Mouse (Mus musculus) megakaryocyte-erythroid progenitor cell, adult 5-6 weeks (primary cell): ENCODE results near the gene Kif5a. TPM values are rescaled to one million over a fixed set of nuclear protein-coding genes. Genes with fewer than 3 reads are reported as not detected.
"Not testable (repeated sequence)": the region's sequence is repeated elsewhere in the genome, so short reads cannot be mapped to it uniquely, and the experiment has no call there.

Source experiments
- ATAC-seq: replicated peaks from 2 replicates; pipeline ENCODE4 v1.8.0; 2016; ENCODE audit warnings: mild to moderate bottlenecking, inconsistent platforms; ENCODE audit not compliant: severe bottlenecking, poor library complexity, low FRiP score, low TSS enrichment
- total RNA-seq, 2 experiments: library from RNA; stranded (forward) in 1 of 2; stranded (reverse) in 1 of 2; fragments of 200-1000, 215-1000 nt in 1 of 2; fragments of >200 nt in 1 of 2; fragmentation: Nextera tagmentation in 1 of 2; gene quantifications; 2 replicates each; pipeline ENCODE4 v1.2.3; 2014 to 2017

Kif5a gene
- total RNA-seq, 2 experiments from 2014 or later: 0.14 TPM; not detected in 1

DNA sequence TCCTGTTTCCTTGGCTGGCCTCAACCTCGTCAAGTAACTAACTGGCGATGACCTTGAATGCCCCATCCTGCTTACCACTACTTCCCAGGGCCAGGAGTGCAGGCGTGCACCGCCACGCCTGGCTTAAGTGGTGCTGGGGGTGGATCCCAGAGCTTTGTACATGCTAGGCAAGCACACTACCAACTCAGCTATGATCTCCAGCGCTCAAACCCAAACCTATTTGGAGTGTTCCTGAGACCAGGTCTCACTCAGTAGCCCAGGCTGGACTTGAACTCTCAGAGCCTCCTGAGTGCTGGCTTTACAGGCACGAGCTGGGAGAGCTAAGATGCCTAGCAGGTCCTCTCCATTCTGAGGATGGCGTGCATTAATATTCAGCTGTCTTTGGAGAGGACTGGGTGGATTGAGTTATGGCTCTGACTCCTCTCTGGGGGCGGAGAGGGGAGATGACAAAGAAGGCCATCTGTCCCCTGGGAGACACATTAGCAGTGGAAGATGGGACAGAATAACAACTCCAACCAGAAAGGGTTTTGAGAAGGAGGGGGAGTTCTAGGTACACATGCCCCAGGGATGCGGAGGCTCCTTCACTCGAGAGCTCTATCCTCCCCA is 65.5 kb downstream of the Kif5a start:
- no peak for ATAC-seq

DNA sequence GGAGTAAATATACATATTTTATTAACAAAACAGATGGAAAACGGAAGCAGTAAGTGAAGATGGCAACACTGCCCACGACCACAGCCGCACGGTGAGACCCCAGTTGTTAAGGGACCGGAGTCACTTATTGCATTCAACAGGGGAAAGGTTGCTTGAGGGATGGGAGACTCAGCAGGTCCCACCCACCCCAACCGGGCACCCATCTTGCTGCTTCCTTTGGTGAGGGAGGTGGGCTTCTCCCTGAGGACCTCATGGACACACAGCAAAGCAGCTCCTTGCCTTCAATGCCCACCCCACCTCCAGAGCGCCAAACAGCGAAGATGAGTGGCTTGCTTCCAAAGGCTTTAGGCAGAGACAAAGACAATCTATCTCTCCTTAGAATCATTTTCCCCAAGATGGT is 66.0 kb downstream of the Kif5a start:
- ATAC-seq: no peak

DNA sequence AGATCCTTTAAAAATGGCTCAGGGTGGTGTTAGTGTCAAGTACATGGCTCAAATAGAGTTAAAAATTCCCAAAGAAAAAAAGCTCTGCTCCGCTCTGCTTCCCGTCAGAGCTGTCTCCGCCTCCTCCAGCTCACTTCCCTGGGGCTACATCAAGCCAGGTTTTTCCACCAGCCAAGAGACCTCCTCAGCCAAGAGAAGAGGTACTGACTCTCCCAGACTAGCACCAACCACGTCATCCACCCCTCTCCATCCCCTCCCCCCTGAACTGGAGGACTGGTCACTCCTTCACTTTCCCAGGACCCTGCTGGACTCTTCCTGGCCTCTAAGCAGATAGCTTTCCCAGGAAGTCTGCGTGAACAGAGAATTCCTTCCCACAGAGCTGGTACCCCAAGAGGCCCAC is 66.8 kb downstream of the Kif5a start:
- no peak for ATAC-seq

DNA sequence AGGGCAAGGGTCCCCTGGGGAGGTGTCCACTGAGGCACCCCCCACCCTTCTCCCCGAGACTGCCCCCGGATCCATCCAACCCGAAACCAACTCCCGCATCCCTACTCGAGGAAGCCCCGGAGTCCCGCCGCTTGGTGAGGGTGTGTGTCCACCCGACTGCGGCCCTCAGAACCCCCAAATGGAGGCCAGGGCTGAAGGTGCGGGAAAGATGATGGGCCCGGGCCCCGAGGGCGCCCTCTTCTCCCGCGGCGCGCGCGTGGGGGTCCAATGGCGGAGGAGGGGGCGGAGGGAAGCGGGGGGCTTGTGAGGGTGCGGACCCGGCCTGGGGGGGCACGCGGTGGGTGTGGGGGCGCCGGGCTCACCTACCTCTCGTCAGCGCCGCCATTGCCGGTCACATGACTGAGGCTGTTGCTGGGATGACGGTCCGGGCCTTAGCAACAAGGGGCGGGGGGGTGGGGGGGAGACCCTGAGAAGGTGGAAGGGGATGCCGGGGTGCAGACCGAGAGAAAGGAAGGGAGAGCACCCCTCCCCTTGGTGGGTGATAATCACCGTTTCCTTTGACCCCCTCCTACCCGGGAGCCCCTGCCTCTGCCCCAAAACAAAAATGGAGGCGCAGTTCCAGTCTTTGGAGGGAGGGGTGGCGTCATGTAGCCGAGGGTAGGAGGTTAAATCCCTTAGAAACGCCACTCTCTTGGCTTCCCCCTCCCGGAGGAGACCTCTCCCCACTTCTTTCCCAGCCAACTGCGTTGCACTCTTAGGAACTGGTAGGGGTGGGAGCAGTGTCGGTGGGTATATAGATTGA is 67.6 kb downstream of the Kif5a start, which contains the start of gene Dtx3:
TSS of gene Dtx3 (minus strand) at position 401 of the 802 bp plus-strand sequence.
- no peak for ATAC-seq

DNA sequence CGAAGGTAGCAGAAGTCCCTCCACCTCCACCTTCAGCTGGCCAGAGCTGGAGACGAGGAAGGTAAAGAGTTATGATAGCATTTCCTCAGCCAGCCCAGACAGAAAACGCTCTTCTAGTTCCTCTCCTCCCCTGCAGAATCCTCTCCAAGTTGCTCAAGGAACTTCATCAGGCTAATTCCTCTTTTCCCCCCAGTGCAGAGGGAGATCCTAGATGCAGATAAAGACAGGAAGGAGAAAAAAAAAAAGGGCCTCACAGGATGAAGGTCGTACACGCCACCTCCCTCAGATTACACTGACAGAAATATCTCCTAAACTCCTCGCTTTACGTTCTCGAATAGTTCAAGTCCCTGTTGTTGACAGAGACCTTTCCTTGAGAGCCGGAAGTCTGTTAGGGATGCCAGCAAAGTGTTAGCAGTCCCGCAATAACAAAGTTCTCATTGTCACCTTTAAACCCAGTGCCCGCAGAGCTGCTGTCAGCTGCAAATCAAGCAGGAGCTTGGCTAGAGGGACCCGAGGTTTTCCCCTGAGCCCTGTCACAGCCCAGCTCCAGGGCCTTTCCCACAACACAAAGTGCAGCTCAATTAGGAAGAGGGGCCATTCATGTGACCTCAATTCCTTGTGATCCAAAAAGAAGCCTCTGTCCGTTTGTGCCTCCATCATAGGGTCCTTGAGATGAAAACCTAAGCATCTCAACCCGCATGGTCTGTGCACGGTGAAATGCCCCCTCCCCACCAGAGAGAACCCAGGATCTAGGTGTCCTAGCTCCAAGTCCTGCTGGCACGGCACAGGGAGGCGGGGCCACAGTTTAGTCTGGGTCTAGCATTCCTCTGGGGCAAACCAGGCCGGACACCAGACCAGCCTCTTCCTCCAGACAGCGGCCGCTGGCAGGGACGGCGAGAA is 68.5 kb downstream of the Kif5a start:
- ATAC-seq: no peak

DNA sequence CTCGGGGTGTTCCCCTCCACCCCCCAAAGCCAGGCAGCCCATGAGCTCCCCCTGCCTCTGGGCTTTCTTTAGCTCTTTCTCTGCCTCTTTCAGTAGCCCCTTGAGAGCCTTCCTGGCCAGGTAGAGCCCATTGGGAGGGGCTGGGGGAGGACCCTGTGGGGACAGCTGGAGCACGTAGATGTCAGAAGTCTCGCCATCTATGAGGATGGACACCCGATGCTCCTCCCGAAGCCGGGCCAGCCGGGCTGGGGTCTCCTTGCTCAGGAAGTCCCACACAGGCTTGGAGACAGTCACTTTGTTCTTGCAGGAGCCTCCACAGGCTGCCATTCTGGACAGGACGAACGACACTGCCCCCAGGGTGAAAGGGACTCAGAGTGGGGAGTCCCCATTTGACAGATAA is 70.1 kb downstream of the Kif5a start:
- ATAC-seq: no peak

DNA sequence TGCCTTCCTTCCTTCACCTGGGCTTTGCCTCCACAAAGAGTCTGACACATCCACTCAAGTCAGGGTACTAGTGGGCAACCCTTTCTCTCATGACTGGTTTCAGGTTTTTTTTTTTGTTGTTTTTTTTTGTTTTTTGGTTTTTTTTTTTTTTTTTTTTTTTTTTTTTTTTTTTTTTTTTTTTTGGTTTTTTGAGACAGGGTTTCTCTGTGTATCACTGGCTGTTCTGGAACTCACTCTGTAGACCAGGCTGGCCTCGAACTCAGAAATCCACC is 71.2 kb downstream of the Kif5a start:
- ATAC-seq: not testable (repeated sequence)

DNA sequence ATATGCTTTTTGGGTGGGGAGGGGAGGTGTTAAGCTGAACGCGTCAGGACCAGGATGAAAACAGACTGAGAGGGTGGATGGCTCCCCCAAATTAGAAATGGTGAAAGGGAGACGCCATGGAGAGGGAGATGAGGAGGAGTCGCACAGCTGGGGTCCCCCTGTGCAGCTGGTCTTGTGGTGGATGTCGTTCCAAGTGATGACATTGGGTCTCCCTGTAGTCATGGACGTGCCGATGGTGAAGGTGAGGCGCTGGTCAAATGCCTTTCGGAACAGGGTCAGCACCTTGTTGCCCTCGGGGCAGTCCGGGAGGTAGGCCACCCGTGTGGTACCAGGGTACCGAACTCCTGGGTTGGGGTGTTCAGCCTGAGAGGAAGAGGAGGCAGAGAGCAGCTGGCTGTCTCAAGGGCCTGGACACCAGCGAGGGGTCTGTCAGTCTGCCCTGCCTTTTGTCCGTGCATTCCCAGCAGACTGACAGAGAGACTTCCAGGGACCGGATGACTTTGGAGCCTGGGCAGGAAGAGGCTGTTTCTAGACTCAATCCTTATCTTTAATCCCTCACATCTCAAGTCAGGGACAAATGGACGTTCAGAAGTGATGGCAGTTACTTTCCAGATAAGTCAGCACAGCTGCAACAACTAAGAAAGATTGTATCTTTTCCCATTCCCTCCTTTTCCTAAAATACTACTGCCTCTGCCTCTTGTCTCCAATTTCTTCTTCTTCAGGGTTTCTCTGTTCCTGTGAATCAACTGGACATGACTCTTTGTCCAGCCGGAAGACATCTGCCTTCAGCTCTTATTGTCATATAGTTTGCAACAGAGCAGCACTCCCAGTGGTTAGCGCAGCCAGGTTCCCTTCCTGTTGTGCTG is 71.7 kb downstream of the Kif5a start:
- ATAC-seq: no peak

DNA sequence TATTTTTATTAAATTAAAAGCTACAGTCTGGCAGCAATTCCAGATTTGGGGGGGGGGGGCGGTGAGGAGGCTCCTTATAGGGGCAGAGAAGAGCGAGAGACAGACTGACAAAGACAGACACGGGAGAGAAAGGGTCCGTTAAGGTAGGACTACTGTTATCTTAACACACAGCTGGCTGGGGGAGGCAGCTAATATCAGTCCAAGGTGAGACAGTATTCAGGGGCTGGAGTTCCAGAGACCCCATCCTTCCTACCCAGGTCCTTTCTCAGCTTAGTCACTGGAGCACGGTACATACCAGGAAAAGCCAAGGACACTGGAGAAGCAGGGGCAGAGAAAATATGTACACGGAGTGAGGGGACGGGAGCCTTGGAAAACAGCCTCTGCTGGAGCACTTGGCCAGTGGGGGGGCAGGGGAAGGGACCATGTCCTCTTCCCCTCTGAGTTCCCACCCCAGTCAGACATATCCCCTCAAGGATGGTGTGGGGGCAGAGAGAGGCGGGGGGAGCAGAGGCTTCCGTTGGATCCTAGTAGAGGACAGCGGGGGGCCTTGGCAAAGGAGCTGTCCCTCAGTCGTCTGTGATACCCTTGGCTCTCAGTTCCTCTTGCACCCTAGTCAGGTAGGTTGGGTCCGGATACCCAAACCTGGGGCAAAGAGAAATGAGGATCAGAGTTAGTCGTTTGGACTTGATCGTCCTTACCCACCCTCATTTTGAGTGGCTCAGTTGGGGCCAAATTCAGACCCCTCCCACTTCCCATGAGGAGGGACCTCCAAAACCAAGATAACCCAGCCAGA is 72.6 kb downstream of the Kif5a start:
- no peak for ATAC-seq

DNA sequence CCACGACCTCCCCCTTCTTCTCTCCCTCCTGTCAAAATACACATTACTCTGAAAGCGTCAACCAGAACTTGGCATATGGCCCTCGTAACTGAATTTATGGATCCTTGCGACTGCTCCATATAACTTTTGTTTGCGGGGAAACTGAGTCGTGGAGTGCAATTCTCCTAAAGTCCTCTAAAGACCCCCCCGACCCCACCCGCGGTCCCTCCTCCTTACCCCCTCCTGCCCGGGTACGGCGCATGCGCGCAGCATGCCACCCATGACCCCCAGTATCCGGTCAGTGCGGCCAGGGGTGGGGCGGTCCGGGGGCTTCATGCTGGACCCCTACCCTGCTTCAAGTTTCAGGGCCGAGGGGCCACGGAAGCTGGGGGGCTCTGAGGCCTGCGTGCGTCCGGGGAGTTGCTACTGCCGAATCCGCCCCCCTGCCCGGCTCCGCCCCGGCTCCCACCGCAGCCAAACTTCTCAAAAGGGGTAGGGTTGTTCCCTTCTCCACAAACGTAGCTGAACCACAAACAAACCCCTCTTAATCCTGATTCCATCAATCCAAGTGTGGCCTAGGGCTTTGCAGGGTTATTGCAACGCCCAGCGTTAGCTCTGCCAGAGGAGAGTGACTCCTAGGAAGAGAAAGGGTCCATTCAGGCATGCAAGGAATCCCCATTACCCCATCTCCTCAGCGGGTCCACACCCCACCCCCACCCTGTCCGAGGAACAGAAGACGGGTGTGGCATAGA is 73.3 kb downstream of the Kif5a start, which contains the start of gene Arhgef25:
TSS of gene Arhgef25 (minus strand) at position 433 of the 731 bp plus-strand sequence.
- peak; percentile 11 for ATAC-seq

DNA sequence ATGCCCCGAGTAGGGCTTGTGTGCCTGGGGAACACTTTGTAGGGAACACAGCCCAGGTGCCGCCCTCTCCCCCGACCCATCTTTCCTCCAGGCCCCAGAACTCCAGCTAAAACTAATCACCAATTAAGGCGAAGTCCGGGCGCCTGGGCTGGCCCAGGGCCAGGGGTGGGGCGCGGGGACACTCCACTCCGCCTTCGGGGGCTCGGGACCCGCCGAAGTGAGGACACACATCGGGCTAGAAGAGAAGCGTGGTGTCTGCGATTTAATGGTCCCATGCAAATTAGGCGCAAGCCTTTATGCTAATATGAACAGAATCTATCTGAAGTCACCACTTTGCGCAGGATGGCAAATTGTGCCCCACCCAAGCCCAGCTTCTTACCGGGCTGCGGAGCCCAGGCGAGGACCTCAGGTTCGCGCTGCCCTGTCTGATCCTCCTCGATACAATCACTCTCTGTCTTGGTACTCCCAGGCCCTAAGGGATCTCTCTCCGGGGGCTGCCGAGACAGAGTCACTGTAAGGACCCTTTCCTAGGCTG is 74.0 kb downstream of the Kif5a start:
- peak; percentile 69 for ATAC-seq

DNA sequence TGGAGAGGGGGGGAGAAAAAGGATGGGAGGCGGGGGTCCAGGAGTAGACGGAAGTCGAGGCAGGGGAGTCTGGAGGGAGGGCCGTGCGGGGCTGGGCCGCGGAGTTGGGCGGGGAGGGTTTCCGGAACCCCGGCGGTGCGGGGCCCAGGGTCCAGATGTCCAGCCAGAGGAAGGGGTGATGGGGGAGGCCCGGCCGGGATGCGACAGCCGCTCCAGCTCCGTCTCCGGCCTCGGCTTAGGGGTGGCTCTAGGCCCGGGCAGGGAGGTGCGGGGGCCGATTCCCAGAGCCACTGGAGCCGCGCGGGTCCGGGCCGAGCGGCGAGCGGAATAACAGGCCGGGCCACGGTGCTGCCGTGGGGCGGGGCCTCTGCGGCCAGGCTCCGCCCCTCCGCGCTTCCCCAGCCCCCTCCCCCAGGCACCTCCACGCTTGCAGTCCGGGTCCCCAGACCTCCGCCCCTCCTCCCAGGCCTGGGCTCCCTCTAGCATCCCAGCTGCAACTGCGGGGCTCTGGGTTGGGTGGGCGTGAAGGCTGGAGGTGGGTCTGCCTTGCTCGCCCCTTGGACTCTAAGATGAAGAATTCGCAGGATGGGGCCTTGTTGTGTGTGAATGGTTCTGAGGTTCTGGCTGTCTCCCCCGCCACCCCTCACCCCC is 74.6 kb downstream of the Kif5a start:
- 0 out of 2 replicates have a peak, but pooled peaks have one; percentile 2 for ATAC-seq

DNA sequence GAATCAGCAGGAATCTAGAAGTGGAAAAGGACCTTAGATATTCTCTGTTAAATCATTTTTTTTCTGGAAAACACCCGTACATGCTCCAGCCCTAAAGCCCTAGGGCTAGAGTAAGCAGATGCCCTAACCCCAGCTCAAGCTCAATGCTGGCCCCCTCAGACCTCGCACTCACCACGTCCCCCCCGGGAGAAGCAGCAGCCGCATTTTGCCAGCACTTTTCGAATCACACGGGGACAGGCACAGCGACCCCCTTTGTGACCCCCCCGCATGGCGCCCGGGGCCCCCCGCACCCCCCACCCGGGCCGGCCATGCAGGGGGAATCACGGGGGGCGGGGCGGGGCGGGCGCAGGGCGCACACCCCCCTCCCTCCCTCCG is 75.1 kb downstream of the Kif5a start:
- no peak for ATAC-seq

DNA sequence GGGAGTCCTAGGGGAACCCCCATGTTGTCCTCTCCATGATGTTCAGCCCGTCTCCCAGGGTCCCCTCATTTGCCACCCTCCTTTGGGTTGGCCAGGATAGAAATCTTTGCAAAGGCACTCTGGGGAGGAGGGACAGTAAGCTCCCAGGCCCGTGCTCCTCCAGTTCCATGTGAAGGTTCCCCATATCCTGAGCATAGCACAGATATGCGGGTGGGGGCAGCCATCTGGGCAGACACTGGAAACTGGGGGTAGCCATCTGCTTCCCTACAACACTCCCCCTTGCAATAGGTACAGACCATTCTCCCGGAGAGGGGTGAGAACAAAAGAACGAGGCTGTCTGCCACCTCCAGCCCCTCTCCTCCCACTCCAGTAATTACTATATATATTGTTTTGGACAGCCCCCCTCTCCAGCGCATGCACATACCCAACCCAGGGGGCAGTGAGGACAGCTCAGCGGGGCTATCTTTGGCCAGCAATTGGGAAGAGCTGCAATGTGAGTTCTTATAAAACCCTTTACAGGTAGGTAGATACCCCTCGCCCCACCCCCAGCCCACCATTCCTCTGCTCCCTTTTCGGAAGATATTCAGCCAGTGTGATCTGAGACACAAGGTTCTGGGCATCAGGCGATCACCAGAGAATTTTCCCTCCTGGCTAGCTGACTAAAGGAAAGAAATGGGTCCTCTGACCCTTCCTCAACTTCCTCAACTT is 75.6 kb downstream of the Kif5a start:
- ATAC-seq: no peak

DNA sequence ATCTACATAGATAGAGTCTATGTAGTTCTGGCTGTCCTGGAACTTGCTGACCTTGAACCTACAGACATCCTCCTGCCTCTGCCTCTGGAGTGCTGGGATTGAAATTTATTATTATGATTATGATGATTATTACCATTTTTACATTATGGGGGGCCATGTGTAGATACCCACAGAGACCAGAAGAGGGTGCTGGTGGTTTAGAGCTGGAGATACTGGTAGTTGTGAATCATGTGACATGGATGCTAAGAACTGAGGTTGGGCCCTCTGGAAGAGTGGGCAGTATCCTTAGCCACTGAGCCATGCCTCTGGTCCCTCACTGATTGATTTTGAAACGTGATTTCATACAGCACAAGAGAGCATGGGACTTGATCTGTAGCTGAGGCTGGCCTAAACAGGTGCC is 76.7 kb downstream of the Kif5a start:
- ATAC-seq: no peak

DNA sequence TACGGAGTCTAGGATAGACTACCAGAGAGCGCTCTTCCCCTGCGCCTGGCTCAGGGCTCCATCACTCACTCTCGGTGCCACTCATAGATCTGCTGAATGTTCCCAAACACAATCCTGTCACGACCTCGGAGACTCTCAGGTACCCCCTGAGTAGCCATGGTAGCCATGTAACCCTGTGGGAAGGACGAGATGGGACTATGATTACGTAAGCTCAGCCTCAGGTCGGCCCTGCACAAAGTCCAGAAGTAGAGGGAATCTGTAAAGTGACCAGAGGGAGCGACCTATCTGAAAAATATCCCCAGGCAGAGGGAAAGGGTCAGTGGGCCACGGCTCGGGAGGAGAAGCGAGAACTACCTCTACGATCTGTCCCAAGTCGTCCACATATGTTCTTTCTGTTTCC is 77.6 kb downstream of the Kif5a start:
- ATAC-seq: no peak

DNA sequence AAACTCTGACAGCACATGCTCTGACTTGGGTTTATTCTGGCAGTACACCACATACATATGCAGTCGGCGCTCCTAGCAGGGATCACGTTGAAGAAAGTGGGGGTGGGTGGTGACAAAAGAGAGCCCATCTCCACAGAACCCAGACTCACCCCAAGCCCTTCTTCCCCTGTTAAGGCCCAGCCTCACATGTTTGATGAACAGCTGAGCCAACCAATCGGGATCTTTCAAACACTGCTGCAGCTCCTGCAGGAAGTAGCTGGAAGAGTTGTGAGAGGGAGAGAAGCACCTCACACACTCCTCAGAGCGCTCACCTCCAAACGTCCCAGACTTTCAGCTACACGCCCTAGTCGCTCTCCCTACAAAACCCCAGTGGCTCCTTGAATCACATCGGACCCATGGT is 78.0 kb downstream of the Kif5a start:
- no peak for ATAC-seq
